Mouse (Mus musculus): ENCODE results near the gene G3bp2. TPM values are rescaled to one million over a fixed set of nuclear protein-coding genes. Genes with fewer than 3 reads are reported as not detected.

G3bp2 gene
- total RNA-seq, 2 experiments from 2014 or later: 233 to 246 TPM

- no peak for DNase-seq (ENCODE audit: low spot score in 2 of 2)
- no peak overlapping the region for H3K4me3 ChIP-seq
- H3K27ac ChIP-seq: no peak overlapping the region
- no peak for TF ChIP-seq CTCF (conservative IDR thresholded peaks at IDR 0.05)
These were observed 33.1 kb downstream of the G3bp2 start for GRCm38 (mm10) chr5:92050419-92050818.

GRCm38 (mm10) chr5:92043783-92044182, 39.7 kb downstream of the G3bp2 start, which contains the start of gene Cdkl2:
TSS of gene Cdkl2 (minus strand) at chr5:92043883.
- no peak for TF ChIP-seq CTCF (conservative IDR thresholded peaks at IDR 0.05)
- DNase-seq (ENCODE audit: low spot score in 2 of 2): no peak
- Histone ChIP-seq H3K4me3 (peak within 1 kb of the TSS; percentile 79), H3K27ac (peak within 1 kb of the TSS; percentile 90)

DNA sequence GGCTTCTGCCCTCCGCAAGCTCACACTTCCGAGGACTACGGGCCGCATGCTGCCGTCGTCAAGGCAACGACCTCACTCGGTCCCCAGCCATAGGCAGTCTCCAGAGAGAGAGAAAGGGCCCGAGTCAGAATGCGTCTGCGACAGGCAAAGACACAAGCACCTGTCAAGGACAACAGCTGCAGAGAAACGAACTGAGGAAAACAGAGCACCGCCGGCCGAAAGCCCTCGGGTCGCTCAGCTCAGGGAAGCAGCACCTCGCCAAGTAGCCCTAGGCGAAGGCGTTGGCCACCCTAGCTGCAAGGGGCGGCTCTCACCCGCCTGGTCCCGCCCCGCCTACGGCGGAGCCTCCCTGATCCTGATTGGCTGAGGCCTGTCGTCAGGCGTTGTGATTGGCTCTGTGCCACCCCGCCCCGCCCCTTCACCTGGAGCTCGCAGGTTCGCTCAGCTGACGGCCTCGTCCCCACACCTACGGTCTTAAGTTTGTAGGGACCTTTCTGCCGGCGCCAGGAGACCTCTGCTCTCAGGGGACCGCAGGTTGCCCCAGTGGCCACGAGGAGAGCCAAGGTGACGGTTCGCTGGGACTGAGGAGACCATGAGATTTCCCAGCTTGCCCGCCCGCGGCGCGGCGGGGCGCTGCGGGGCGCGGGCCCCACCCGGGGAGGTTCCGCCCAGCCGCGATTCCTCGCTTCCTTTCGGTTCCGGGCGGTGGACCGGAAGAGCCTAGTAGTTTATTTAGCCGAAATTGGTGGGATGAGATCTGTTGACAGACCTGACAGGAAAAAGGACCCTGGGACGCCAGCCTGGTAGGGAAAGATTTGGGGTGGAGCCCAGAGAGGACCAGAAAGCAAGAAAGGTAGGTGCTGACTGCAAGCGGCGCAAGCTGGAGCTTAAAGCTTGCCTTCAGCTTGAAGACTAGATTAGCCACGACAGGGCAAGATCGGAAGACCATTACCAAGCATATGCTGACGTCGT, 40.9 kb downstream of the G3bp2 start:
- TF ChIP-seq CTCF (conservative IDR thresholded peaks at IDR 0.05): no peak; the same call in 1 of the 2 replicates
- peak overlapping the region; percentile 79 for H3K4me3 ChIP-seq
- peak; percentile 96 for DNase-seq (ENCODE audit: low spot score in 2 of 2)
- peak overlapping the region; percentile 90 for H3K27ac ChIP-seq

DNA sequence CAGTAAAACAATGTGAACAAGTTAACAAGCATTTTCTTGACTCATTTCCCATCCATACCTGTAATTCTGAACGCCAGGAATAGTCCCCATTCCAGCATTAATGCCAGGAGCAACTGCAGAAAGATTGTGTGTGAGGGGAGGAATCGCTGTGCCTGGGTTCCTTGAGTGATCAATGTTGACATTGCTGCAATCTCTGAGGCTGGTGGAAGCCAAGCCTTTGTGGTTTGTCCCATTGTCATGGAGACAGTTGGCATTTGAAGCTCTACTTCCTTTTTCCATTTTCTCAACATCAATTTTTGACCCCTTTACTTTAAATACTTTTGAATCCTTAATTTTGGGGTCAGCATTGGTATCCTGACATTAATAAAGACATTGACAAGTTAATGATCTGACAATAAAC, 63.6 kb downstream of the G3bp2 start:
- Histone ChIP-seq H3K4me3 (no peak overlapping the region), H3K27ac (no peak overlapping the region)
- no peak for DNase-seq (ENCODE audit: low spot score in 2 of 2)
- TF ChIP-seq CTCF (conservative IDR thresholded peaks at IDR 0.05): no peak

- TF ChIP-seq CTCF (conservative IDR thresholded peaks at IDR 0.05): no peak
- Histone ChIP-seq H3K4me3 (no peak overlapping the region), H3K27ac (no peak overlapping the region)
- no peak for DNase-seq (ENCODE audit: low spot score in 2 of 2)
These were observed 71.8 kb downstream of the G3bp2 start for GRCm38 (mm10) chr5:92011756-92012155.

- Histone ChIP-seq H3K4me3 (no peak overlapping the region), H3K27ac (no peak overlapping the region)
- no peak for DNase-seq (ENCODE audit: low spot score in 2 of 2)
- TF ChIP-seq CTCF (conservative IDR thresholded peaks at IDR 0.05): no peak
These were observed 73.7 kb downstream of the G3bp2 start for GRCm38 (mm10) chr5:92009827-92010226.

DNA sequence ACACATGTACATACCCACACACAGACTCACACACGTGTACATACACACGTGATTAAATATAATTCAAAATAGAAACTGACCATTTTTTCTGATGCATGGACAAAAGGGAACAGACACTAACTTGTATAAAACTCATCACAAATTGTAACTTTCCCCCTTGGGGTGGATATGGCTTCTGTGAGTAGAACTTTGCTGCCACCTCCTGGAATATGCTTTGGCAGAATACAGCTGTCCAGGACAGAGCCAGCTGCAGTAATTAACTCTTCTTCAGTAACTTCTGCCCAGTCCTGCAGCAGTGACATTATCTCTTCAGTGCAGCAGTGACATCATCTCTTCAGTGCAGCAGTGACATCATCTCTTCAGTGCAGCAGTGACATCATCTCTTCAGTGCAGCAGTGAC, 80.5 kb downstream of the G3bp2 start:
- Histone ChIP-seq H3K27ac (no peak overlapping the region), H3K4me3 (no peak overlapping the region)
- peak; percentile 75 for TF ChIP-seq CTCF (conservative IDR thresholded peaks at IDR 0.05)
- peak in 1 of 2 experiments; percentile 13 for DNase-seq (ENCODE audit: low spot score in 2 of 2)

Other genes starting within 250 kb of the G3bp2 start
- gene Rchy1, start 120.7 kb downstream of the G3bp2 start, total RNA-seq (2021): 10 to 100 TPM; 46.9 to 51.7 TPM
- not detected for gene Odaph, start 96.2 kb downstream of the G3bp2 start, total RNA-seq (2021)
- gene Cdkl2, start 39.8 kb downstream of the G3bp2 start, total RNA-seq (2021): 10 to 100 TPM; 36.2 to 38.0 TPM
- gene Uso1, start 54.2 kb upstream of the G3bp2 start, total RNA-seq (2021): 10 to 100 TPM; 76.7 to 79.6 TPM
- gene U90926, start 131.7 kb upstream of the G3bp2 start, total RNA-seq (2021): not detected
- gene Ppef2, start 172.6 kb upstream of the G3bp2 start, total RNA-seq (2021): 1 to 10 TPM; 1.0 to 1.1 TPM
- 10 to 100 TPM; 50.1 to 51.0 TPM for gene Naaa, start 194.5 kb upstream of the G3bp2 start, total RNA-seq (2021)
- 10 to 100 TPM; 20.0 to 23.1 TPM for gene Sdad1, start 226.8 kb upstream of the G3bp2 start, total RNA-seq (2021)
- not detected for gene Cxcl9, start 244.4 kb upstream of the G3bp2 start, total RNA-seq (2021)
- gene Art3, start 248.1 kb upstream of the G3bp2 start, total RNA-seq (2021): 1 to 10 TPM; 3.7 to 4.8 TPM

All from layer of hippocampus, adult 2 months (tissue).